ENCODE assay signal across 8 mouse cellular contexts in genomic region chr3:88552082-88552645, GRCm38 (mm10). TPM values are rescaled to one million over a fixed set of nuclear protein-coding genes. Genes with fewer than 3 reads are reported as not detected.
A peak's percentile ranks its signal among the peaks of the same experiment; 100 is the strongest.
DNase-seq lines count a peak whose midpoint lies in the region; ATAC-seq and TF ChIP-seq lines count a peak whose summit lies in the region.

No protein-coding gene starts in this region.

- no peaks in the 10 kb centered on the region for H3K27me3 ChIP-seq in kidney, postnatal 0 days (ENCODE audit: insufficient read depth, low read length)
- no peaks in the 10 kb centered on the region for H3K27me3 ChIP-seq in embryonic facial prominence, embryonic 10.5 days (replicated peaks; ENCODE audit: low read depth, poor library complexity, severe bottlenecking)
- H3K27me3 ChIP-seq in hindbrain, embryonic 16.5 days (replicated peaks; ENCODE audit: control insufficient read depth, insufficient read depth, low read length), result no peaks in the 10 kb centered on the region
- no peaks in the 10 kb centered on the region for H3K27me3 ChIP-seq in myocyte (ENCODE audit: control insufficient read depth, insufficient read depth, insufficient read length)

- H3K27ac ChIP-seq in kidney, postnatal 0 days, result peak overlapping the region; percentile 96
- H3K27ac ChIP-seq in embryonic facial prominence, embryonic 10.5 days (replicated peaks), result peak overlapping the region; percentile 99
- peak overlapping the region; percentile 56 for H3K27ac ChIP-seq in hindbrain, embryonic 16.5 days (ENCODE audit: low read depth, low read length)

- peak overlapping the region; percentile 67 for H3ac ChIP-seq in myocyte (ENCODE audit: control insufficient read depth, insufficient read length)

- peaks cover 37% of the 10 kb centered on the region for H3K79me2 ChIP-seq in myocyte (ENCODE audit: control insufficient read depth, insufficient read depth)

- H3K36me3 ChIP-seq in kidney, postnatal 0 days (ENCODE audit: insufficient read depth, low read length), result peaks cover 10% of the 10 kb centered on the region
- peaks cover 29% of the 10 kb centered on the region for H3K36me3 ChIP-seq in embryonic facial prominence, embryonic 10.5 days (replicated peaks)
- peaks cover 7% of the 10 kb centered on the region for H3K36me3 ChIP-seq in hindbrain, embryonic 16.5 days (ENCODE audit: control insufficient read depth, insufficient read depth, low read length)
- peaks cover 4% of the 10 kb centered on the region for H3K36me3 ChIP-seq in myocyte (ENCODE audit: control insufficient read depth, insufficient read depth)

- no peak for DNase-seq in kidney, postnatal 0 days (ENCODE audit: low spot score)
- DNase-seq in kidney, adult 11 months, result no peak
- no peak for DNase-seq in embryonic facial prominence, embryonic 10.5 days (ENCODE audit: low spot score)
- no peak for DNase-seq in urinary bladder, adult 18-20 months (ENCODE audit: low spot score in 2 of 2)
- DNase-seq in urinary bladder, adult 2 months (ENCODE audit: low spot score), result no peak

- no peak for TF ChIP-seq POLR2A in myocyte (IDR thresholded peaks at IDR 0.05; ENCODE audit: insufficient read length, low read depth)

- peak overlapping the region; percentile 90 for H3K4me3 ChIP-seq in kidney, postnatal 0 days (replicated peaks; ENCODE audit: low read depth, low read length)
- peak overlapping the region; percentile 94 for H3K4me3 ChIP-seq in embryonic facial prominence, embryonic 10.5 days
- peak overlapping the region; percentile 78 for H3K4me3 ChIP-seq in hindbrain, embryonic 16.5 days (ENCODE audit: low read length)
- peak overlapping the region; percentile 85 for H3K4me3 ChIP-seq in myocyte

- 18% methylated on average over 16 of the region's 16 CpGs for WGBS in kidney, postnatal 0 days
- WGBS in embryonic facial prominence, embryonic 10.5 days, result 26% methylated on average over 16 of the region's 16 CpGs
- WGBS in hindbrain, embryonic 16.5 days, result 25% methylated on average over 16 of the region's 16 CpGs

- H3K9me3 ChIP-seq in kidney, postnatal 0 days (replicated peaks; ENCODE audit: low read length), result no peaks in the 10 kb centered on the region
- no peaks in the 10 kb centered on the region for H3K9me3 ChIP-seq in embryonic facial prominence, embryonic 10.5 days
- H3K9me3 ChIP-seq in hindbrain, embryonic 16.5 days (ENCODE audit: control insufficient read depth, low read length), result no peaks in the 10 kb centered on the region

- no peak for ATAC-seq in kidney, postnatal 0 days (replicated peaks; ENCODE audit: low FRiP score, low read depth)
- no peak for ATAC-seq in hindbrain, embryonic 16.5 days
- no peak for ATAC-seq in monocyte, adult 5-6 weeks (replicated peaks; ENCODE audit: insufficient number of reproducible peaks, low FRiP score, low TSS enrichment, poor library complexity, severe bottlenecking)

- peaks cover 20% of the 10 kb centered on the region for H3K4me1 ChIP-seq in kidney, postnatal 0 days (replicated peaks; ENCODE audit: insufficient read depth, low read length)
- peaks cover 53% of the 10 kb centered on the region for H3K4me1 ChIP-seq in embryonic facial prominence, embryonic 10.5 days
- H3K4me1 ChIP-seq in hindbrain, embryonic 16.5 days (ENCODE audit: control insufficient read depth, insufficient read depth, low read depth, low read length), result peaks cover 20% of the 10 kb centered on the region

- peak overlapping the region; percentile 71 for H3K9ac ChIP-seq in kidney, postnatal 0 days (ENCODE audit: low read depth, low read length)
- peak overlapping the region; percentile 79 for H3K9ac ChIP-seq in hindbrain, embryonic 16.5 days (ENCODE audit: low read depth, low read length)

- peak overlapping the region; percentile 88 for H3K4me2 ChIP-seq in kidney, postnatal 0 days (ENCODE audit: low read length)
- peak overlapping the region; percentile 91 for H3K4me2 ChIP-seq in hindbrain, embryonic 16.5 days (ENCODE audit: low read length)
- peak overlapping the region; percentile 87 for H3K4me2 ChIP-seq in myocyte (ENCODE audit: low read depth)

- no peak for TF ChIP-seq CTCF in kidney, postnatal 0 days (IDR thresholded peaks at IDR 0.05; ENCODE audit: low read depth)

TF ChIP-seq in myocyte, 11 proteins besides CTCF, POLR2A, EP300 and RAD21:
- TF ChIP-seq MYOG (IDR thresholded peaks at IDR 0.05; ENCODE audit: control insufficient read depth in 1 of 3, insufficient read depth in 1 of 3, insufficient read length in 2 of 3, low read depth in 2 of 3), result no peak
- TF ChIP-seq REST (IDR thresholded peaks at IDR 0.05; ENCODE audit: insufficient read depth, insufficient read length), result no peak
- no peak for TF ChIP-seq POLR2AphosphoS2 (IDR thresholded peaks at IDR 0.05; ENCODE audit: insufficient read length, low read depth)
- no peak for TF ChIP-seq USF1 (IDR thresholded peaks at IDR 0.05; ENCODE audit: low read depth)
- TF ChIP-seq MYOD1 (IDR thresholded peaks at IDR 0.05; ENCODE audit: control insufficient read depth in 1 of 3, insufficient read length in 2 of 3, low read depth in 2 of 3), result no peak
- TF ChIP-seq CEBPB (IDR thresholded peaks at IDR 0.05; ENCODE audit: insufficient read depth, poor library complexity, severe bottlenecking), result no peak
- no peak for TF ChIP-seq TCF3 (IDR thresholded peaks at IDR 0.05; ENCODE audit: insufficient read length, low read depth)
- TF ChIP-seq E2F4 (IDR thresholded peaks at IDR 0.05; ENCODE audit: insufficient read depth), result no peak
- TF ChIP-seq MAX (IDR thresholded peaks at IDR 0.05; ENCODE audit: low read depth), result no peak
- TF ChIP-seq TCF12 (IDR thresholded peaks at IDR 0.05; ENCODE audit: insufficient read depth, poor library complexity, severe bottlenecking), result no peak
- TF ChIP-seq SRF (IDR thresholded peaks at IDR 0.05; ENCODE audit: control insufficient read depth, insufficient read length, low read depth), result no peak

RNA-seq across cellular contexts. Expression of gene Lamtor2, which starts 0.7 kb away (rescaled TPM):
- 164 and 173 TPM in 2 replicates for polyA plus RNA-seq in kidney, postnatal 0 days (2015; fragmentation: Nextera tagmentation; extraction: Ambion mirVana)
- 158 and 161 TPM in 2 replicates for polyA plus RNA-seq in embryonic facial prominence, embryonic 10.5 days (2016; fragmentation: Nextera tagmentation; extraction: Ambion mirVana)
- polyA plus RNA-seq in hindbrain, embryonic 16.5 days (2015; fragmentation: Nextera tagmentation; extraction: Ambion mirVana), result 184 and 218 TPM in 2 replicates
- 165 TPM for polyA plus RNA-seq in myocyte (2012; fragmentation: generic; extraction: Trizol)
- 61.5 to 63.7 TPM (median 63.2 TPM) in 3 replicates for total RNA-seq in monocyte, adult 5-6 weeks (2017)
- polyA plus RNA-seq in urinary bladder, adult 2 months (2012; rRNA removed), result 124 and 134 TPM in 2 replicates

RNA-seq across cellular contexts. Expression of gene Ubqln4, which starts 1.4 kb away (rescaled TPM):
- polyA plus RNA-seq in kidney, postnatal 0 days (2015; fragmentation: Nextera tagmentation; extraction: Ambion mirVana), result 35.1 and 35.9 TPM in 2 replicates
- 68.6 and 77.9 TPM in 2 replicates for polyA plus RNA-seq in embryonic facial prominence, embryonic 10.5 days (2016; fragmentation: Nextera tagmentation; extraction: Ambion mirVana)
- 40.1 and 44.4 TPM in 2 replicates for polyA plus RNA-seq in hindbrain, embryonic 16.5 days (2015; fragmentation: Nextera tagmentation; extraction: Ambion mirVana)
- polyA plus RNA-seq in myocyte (2012; fragmentation: generic; extraction: Trizol), result 44.9 TPM
- total RNA-seq in monocyte, adult 5-6 weeks (2017), result 14.7 to 25.7 TPM (median 19.6 TPM) in 3 replicates
- 36.9 and 38.6 TPM in 2 replicates for polyA plus RNA-seq in urinary bladder, adult 2 months (2012; rRNA removed)

RNA-seq across cellular contexts. Expression of gene Rab25, which starts 4.1 kb away (rescaled TPM):
- 27.4 and 28.9 TPM in 2 replicates for polyA plus RNA-seq in kidney, postnatal 0 days (2015; fragmentation: Nextera tagmentation; extraction: Ambion mirVana)
- polyA plus RNA-seq in embryonic facial prominence, embryonic 10.5 days (2016; fragmentation: Nextera tagmentation; extraction: Ambion mirVana), result 4.9 and 5.8 TPM in 2 replicates
- 0.15 TPM in 1 of 2 replicates, not detected in the other for polyA plus RNA-seq in hindbrain, embryonic 16.5 days (2015; fragmentation: Nextera tagmentation; extraction: Ambion mirVana)
- polyA plus RNA-seq in myocyte (2012; fragmentation: generic; extraction: Trizol), result 0.13 TPM
- total RNA-seq in monocyte, adult 5-6 weeks (2017), result 0.97 TPM in 1 of 3 replicates, not detected in the others
- polyA plus RNA-seq in urinary bladder, adult 2 months (2012; rRNA removed), result 135 and 174 TPM in 2 replicates

RNA-seq across cellular contexts. Expression of gene Mex3a, which starts 20.0 kb away (rescaled TPM):
- polyA plus RNA-seq in kidney, postnatal 0 days (2015; fragmentation: Nextera tagmentation; extraction: Ambion mirVana), result 12.5 and 13.8 TPM in 2 replicates
- polyA plus RNA-seq in embryonic facial prominence, embryonic 10.5 days (2016; fragmentation: Nextera tagmentation; extraction: Ambion mirVana), result 33.6 and 37.4 TPM in 2 replicates
- polyA plus RNA-seq in hindbrain, embryonic 16.5 days (2015; fragmentation: Nextera tagmentation; extraction: Ambion mirVana), result 20.4 and 22.1 TPM in 2 replicates
- polyA plus RNA-seq in myocyte (2012; fragmentation: generic; extraction: Trizol), result 8.1 TPM
- total RNA-seq in monocyte, adult 5-6 weeks (2017), result 0.19 to 0.39 TPM in 2 of 3 replicates, not detected in the other
- polyA plus RNA-seq in urinary bladder, adult 2 months (2012; rRNA removed), result 1.7 and 1.8 TPM in 2 replicates

RNA-seq across cellular contexts. Expression of gene Ssr2, which starts 23.5 kb away (rescaled TPM):
- 294 and 311 TPM in 2 replicates for polyA plus RNA-seq in kidney, postnatal 0 days (2015; fragmentation: Nextera tagmentation; extraction: Ambion mirVana)
- 229 and 231 TPM in 2 replicates for polyA plus RNA-seq in embryonic facial prominence, embryonic 10.5 days (2016; fragmentation: Nextera tagmentation; extraction: Ambion mirVana)
- 133 and 167 TPM in 2 replicates for polyA plus RNA-seq in hindbrain, embryonic 16.5 days (2015; fragmentation: Nextera tagmentation; extraction: Ambion mirVana)
- polyA plus RNA-seq in myocyte (2012; fragmentation: generic; extraction: Trizol), result 294 TPM
- 23.2 to 70.0 TPM (median 35.5 TPM) in 3 replicates for total RNA-seq in monocyte, adult 5-6 weeks (2017)
- polyA plus RNA-seq in urinary bladder, adult 2 months (2012; rRNA removed), result 128 and 150 TPM in 2 replicates
